Mouse (Mus musculus): ENCODE results near the gene BC048562.

The BC048562 gene

DNA sequence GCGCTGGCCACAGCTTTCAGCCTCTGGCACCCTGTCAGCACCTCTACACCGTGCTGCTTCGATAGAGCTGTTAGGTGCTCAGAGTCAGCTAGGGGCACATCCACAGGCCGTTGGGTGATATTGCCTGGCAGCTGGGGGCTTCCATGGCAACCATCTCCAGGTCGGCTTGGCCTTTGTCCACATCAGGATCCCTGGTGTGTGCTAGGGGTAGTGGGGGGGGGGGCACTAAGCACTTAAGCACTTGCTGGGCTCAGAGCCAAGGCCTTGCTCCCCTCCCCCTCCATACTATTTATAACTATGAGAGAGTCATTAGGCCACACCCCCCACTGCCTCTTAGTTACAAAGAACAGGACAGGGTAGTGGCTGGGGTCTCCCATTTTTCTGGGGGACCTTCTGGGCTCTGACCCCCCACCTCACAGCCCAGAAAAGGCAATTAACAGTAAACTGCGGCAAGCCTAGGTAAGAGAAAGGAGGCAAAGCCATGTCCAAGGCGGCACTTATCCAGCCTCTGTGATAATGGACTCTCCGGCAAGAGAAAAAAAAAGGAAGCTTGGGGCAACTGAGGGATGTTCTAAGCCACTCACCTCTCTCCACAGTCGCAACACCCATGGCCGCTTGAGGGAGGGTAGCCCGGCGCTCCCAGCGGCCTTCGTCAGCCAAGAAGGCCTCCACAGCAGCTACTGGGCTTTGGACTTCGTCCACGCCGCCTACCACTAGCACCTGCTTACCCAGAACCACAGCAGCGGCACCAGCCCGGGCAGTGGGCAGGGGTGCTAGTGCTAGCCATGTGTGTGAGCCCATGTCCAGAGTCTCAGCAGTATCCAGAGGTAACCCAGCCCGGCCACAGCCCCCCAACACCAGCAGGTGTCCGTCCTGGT is 14.2 kb downstream of the BC048562 start:
- DNase-seq (ENCODE audit: low spot score in 2 of 2): peak; percentile 47 to 52

DNA sequence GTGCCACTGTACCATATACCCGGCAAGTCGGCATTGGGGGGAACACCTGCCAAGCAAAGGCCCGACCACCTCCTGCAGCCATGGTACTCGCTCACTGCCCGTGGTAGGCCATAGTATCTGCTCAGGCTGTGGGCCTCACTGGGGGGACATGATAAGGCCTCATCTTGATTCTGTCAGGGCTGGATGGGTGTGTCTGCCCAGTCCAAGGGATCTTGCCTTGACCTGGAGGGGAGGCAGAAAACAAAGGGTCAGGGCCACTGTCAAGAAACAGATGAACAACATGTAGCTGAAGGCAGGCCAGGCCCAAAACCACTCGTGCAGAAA is 14.8 kb downstream of the BC048562 start:
- no peak for DNase-seq (ENCODE audit: low spot score in 2 of 2)

DNA sequence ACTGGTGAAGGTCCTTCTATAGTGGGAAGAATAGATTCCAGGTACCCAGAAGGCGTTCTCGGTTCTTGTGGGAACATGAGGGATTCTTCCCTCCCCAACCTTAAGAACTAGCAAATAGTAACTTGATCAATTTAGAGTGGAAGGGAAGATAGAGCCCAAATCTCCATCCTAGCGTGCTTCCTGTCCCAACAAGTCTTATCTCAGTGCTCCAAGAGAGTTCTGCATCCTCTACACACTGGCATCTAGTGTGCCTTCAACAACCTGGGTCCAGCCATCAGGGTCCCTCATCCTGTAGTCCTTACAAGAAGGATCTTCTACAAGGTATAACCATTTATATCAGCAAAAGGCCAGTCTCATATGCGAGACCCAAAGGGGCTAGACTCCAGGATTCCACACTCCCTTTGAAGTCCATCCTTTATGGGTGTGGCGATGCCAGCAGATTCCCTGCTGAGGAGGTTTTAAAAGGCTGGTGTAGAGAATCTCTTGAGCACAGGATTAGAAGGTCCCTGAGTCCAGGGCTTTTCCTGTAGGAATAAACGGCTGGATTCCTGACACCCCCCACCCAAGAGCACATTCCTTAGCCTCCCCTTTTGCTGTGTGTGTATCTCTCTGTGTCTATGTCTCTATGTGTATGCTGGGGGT is 15.4 kb downstream of the BC048562 start:
- no peak for DNase-seq (ENCODE audit: low spot score in 2 of 2)

DNA sequence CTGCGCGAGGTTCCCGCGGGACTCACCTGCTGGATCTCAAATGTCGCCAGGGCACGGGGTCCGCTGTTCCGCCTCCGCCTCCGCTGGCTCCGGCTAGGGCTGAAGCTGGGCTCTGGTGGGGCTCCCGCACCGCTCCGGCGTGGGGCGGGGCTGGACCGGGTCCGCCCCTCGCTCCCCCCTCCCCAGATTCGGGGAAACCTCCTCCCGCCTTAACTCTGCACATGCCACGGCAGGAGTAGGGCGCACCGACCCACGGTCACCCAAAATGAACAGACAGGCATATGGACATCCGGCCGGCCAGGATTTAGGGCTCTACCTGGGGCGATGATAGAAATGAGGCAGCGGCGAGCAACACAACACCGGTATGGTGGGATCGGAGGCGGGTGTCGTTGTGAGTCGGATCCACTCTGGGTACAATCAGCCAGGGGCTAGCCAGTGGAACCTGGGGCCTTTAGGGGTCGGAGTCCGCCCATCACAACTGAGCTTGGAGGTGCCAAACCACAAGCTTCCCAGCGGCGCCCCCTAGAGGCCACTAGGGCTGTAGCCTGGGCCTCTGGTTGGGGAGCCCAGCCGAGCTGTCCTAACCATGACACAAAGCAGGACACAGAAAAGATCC is 16.1 kb downstream of the BC048562 start:
- peak; percentile 89 to 92 for DNase-seq (ENCODE audit: low spot score in 2 of 2)

DNA sequence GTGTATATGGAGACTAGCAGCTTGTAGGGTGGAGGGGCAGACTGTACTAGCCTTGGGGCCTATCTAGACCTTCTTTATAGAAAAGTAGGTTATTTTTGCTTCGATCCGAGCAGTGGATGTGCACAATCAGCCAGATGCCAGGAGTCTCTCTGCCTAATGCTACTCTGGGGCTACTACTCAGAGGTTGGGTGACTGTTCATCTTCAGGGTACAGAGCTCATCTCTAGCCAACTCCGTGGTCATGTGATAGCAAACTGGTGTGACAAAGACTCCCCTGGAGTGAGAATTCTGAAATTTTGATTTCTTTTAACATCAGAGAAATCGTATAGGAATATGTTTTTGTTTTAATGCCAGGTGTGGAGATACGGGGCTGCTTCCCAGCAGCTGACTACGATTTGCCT is 16.6 kb downstream of the BC048562 start:
- DNase-seq (ENCODE audit: low spot score in 2 of 2): no peak

DNA sequence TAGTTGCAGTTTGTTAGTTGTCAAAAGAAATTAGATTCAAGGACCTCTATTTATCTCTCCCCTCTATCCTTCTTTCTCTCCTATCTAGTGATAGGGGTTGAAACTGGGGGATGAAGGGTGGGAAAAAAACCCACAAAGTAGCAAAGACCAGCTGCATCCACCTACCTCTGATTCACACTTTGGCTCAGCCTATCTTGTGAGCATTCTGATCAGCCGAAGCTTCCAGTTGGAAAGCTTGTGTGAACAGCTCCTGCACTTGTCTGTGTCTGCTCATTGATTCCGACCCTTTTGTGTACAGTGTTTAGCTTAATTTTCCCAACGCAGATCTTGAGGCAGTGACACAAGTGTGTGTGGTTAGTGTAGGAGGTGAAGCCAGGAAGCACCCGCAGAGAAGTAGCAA is 17.2 kb downstream of the BC048562 start:
- DNase-seq (ENCODE audit: low spot score in 2 of 2): peak; percentile 36 to 40

DNA sequence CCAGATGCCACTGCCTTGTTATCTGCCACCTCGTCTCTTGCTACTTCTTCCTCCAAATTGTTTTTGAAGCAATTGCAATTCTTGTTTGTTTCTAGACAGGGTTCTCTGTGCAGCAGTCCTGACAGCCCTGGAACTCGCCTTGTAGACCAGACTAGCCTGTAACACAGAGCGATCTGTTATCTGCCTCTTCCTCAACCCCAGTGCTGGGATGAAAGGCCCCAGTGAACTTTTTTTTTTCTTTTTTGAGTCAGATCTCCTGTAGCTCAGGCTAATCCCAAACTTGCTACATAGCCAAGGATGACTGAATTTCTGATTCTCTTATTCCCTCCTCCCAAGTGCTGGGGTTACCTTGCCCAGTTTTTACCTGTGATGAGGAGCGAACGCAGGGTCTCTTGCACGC is 18.1 kb downstream of the BC048562 start:
- DNase-seq (ENCODE audit: low spot score in 2 of 2): no peak

DNA sequence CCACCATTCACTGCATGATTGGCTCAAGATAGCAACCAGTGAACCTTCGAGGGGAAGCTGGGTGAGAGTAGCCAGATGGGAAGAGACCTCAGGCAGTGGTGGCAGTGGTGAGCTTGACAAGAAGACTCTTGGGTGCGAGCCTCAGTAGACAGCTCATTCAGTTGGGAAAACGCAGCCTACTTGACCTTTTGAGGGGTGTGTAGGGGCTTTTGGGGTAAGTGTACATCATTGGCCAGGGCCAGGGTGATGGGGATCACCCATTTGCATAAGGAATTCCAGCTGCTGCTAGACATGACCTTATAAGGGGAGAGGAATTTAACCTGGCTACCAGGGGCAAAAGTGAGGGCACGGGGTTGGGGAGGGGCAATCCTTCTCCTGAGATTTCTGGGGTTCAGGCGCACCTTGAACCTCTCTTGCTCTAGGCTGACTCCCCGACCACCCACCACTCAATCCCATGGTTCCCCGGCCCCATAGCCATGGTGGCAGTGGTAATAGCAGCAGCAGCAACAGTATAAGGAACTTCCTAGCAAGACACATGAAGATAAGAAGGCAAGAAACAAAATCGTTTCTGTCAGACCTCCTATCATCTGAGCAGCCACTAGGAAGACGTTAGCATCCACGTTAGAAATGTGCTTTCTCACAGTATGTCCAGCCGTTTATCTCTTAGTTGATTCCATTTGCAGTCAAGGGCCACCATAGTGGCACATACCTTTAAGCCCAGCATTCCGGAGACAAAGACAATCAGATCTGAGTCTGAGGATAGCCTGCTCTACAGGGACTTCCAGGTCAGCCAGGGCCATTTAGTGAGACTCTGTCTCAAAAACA is 19.7 kb downstream of the BC048562 start:
- no peak for DNase-seq (ENCODE audit: low spot score in 2 of 2)

DNA sequence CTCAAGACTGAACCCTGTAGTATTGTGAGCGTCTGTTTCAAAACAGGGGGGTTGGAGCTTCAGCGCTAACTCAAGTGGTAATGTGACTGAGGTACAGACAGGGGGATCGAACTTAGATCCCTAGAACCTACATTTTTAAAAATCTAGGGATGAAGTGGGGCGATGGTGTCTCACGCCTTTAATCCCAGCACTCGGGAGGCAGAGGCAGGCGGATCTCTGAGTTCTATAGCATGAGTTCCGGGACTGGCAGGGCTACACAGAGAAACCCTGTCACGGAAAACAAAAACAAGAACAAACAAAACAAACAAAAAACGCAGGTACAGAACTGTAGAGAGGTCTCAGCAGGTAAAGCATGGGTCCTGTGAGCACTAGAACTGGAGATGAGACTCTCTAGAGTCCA is 20.7 kb downstream of the BC048562 start:
- DNase-seq (ENCODE audit: low spot score in 2 of 2): no peak

DNA sequence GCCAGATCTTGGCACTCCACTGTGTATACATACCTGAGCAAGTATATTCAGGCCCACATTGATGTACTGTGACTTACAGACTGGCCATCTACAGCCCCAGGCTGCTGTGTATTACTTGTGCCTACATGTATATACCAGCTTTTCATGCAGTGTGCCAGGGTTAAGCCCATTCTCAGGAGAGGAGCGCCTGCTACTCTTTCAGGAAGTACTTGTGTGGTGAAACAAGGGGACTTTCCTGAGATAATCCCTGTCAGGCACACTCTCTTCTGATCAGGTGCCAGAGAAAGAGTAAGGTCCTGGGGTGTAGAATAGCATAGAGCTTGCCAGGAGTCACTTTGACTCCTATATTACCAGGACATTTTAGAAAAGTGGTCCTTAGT is 23.6 kb downstream of the BC048562 start:
- DNase-seq (ENCODE audit: low spot score in 2 of 2): no peak

DNA sequence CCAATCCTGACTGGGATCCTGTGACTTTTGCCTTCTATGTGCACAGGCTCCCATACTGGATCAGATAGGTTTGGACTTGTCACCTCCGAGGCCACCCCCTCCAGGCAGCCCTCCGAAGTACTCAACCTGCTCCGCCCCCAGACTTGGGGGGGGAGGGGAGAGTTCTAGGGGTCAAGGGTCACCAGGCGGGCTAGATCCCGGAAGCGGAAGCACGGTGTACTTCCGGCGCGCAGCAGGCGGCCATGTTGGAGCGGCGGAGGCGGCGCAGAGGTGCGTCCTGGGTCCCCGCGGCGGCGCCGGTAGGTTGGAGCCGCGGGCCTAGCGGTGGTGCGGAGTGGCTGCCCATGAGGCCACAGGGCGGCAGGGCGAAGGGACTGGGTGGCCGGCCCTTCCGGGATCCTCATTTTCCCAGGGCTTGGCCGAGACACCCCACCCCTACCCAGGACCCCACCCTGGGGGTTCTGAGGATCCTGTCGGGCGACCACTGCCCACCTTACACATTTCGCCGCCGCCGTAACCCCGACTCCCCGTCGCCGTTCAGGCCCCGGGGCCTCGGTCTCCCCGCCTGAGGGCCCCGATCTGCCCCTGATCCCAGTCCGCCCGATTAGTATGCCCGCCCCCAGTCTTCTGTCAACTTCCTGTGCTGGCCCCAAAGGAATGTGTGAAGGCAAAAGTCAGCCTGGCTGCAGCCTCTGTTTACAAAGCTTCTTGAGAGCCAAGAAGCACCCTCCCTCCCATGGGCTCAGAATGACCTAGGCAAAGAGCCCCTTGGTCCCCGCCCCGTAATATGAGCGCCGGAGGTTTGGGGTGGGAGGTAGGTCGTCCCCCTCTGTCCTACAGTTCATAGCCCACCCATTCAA is 24.3 kb downstream of the BC048562 start, which contains the start of gene Ccdc71:
TSS of gene Ccdc71 (plus strand) at position 209 of the 860 bp plus-strand sequence.
- DNase-seq (ENCODE audit: low spot score in 2 of 2): peak; percentile 88 to 89

DNA sequence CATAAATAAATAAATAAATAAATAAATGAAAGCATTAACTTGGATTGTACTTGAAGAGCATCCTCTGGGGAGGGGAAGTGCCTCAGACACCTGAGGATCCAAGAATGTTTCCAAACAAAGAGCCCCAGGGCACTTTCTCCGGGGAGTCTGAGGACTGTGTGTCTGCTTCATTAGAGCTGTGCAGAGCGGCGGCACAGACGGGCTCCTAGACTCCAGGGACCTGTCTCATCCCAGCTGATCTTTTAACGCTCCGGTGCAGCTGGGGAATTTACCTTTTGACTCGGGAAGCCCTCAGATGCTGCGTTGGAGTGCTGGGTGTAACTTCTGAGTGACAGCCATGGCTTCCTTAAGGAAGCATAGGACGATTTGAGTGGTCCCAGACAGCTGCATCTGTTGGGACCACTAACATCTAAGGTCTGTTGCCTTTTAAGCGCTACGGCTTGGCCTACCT is 24.9 kb downstream of the BC048562 start, which contains the start of gene Klhdc8b:
TSS of gene Klhdc8b (minus strand) at position 401 of the 451 bp plus-strand sequence.
- DNase-seq (ENCODE audit: low spot score in 2 of 2): no peak

DNA sequence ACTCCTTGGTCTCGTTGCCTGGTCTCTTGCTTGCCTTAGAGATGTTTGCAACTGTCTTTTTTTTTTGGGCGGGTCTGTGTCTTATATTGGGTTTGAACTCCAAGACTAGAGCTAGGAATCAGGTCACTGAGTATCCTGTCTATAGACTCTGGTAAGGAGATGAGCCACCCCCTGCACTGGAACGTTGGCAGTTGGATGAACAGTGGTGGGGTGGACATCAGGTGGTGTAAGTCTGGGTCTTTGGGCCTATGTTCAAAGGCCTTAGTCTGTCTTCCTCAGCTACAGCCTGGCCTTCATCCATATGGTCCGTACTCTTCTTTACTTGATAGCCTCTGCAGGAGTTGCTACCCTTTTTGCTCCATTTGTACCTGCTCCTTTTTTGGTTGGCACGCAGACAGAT is 25.4 kb downstream of the BC048562 start:
- no peak for DNase-seq (ENCODE audit: low spot score in 2 of 2)

DNA sequence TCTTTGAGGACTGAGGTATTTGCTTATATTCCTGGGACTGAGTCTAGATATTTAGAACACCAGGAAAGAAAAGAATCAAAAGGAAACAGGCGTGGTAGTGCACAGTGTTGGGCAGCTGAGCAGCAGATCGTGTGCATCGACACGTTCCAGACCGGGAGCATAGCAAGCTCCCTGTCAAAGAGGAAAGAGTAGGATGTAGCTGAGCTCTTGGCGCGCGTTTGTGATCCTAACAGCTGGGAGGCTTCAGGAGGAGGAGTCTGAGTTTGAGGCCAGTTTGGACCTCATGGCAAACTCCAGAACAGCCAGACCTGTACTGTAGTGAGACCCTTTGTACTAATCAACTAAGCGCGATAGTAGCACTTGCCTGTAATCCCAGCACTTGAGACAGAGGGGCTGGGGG is 25.9 kb downstream of the BC048562 start:
- no peak for DNase-seq (ENCODE audit: low spot score in 2 of 2)

DNA sequence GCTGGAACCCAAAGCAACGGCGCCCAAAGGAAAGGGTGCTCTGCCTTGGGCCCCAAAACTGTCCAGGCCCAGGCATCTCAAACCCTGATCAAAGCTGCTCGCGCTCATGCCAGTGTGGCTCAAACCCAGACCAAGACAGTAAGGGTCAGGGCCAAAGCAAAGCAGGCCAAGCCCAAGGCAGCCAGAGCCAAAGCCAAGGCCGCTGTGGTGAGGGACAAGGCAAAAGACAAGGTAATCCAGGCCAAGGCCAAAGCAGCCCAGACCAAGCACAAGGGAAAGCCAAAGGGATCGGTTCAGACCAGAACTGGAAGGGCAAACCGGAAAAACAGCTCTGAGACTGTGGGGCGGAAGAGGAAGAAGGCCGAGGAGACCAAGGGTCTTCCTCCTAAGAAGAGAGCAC is 27.4 kb downstream of the BC048562 start:
- no peak for DNase-seq (ENCODE audit: low spot score in 2 of 2)

DNA sequence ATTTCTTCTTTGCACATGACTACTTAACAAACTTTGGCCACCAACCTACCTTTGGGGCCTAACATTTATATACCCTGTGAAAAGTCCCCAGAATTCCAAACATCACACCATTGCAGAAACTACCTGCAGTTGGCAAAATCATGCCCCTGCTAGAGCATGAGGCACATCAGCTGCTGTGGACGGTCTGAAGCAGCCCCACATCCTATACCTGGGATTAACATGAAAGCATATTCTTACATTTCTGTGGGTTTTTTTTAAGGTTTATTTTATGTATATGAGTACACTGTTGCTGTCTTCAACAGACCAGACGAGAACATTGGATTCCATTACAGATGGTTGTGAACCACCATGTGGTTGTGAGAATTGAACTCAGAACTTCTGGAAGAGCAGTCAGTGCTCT is 29.9 kb downstream of the BC048562 start:
- no peak for DNase-seq (ENCODE audit: low spot score in 2 of 2)

DNA sequence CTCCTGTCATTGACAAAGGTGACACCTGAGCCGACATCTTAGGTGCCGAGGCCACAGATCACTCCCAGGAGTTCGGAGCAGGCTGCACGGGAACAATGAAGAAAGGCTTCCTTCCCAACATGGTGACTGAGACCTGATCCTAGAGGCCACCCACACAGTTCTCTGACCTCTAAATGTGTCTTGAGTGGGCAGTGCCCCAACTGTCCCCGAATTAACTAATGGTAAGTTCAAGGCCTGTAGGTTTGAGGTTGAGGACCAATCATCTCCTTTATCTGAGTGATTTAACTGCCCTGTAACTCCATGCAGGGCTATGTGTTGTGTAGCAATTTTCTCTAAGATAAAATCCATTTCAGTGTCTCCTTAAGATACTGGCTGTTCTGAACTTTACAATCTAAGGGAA is 33.1 kb downstream of the BC048562 start:
- DNase-seq (ENCODE audit: low spot score in 2 of 2): no peak

DNA sequence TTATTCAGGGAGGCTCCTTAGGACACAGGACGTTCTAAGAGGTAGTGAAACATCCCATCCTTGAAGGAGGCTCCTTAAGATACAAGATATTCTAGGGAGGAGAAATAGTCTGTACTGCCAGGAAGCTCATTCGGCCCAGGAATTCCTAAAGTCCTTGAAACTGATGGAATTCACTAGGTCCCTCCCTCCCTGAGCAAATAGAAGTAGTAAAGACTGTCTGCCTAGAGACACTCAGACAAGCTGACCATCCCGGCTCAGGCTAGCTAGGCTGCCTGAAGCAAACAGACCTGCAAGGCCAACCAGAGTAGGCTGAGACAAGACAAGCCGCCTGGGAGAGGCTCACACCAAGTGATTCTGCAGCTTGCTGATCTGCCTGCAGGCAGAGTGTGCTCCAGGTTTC is 33.6 kb downstream of the BC048562 start:
- no peak for DNase-seq (ENCODE audit: low spot score in 2 of 2)

DNA sequence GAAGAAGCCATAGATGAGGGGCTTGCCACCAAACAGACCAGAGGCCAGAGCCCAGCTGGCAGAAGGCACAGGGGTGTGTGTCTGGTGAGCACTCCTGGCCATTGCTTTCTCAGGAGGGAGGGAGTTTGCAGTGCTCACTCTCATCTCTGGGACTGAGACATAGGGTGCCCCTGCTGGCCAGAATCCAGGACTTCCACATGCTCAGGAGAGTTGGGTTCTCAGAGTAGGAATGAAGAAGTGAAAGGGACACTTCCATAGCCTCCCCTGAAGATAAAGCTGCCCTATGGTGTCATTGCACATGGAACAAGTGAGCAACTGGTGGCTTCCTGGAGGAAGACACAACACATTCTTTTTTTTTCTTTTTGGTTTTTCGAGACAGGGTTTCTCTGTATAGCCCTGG is 38.2 kb downstream of the BC048562 start:
- DNase-seq (ENCODE audit: low spot score in 2 of 2): no peak

DNA sequence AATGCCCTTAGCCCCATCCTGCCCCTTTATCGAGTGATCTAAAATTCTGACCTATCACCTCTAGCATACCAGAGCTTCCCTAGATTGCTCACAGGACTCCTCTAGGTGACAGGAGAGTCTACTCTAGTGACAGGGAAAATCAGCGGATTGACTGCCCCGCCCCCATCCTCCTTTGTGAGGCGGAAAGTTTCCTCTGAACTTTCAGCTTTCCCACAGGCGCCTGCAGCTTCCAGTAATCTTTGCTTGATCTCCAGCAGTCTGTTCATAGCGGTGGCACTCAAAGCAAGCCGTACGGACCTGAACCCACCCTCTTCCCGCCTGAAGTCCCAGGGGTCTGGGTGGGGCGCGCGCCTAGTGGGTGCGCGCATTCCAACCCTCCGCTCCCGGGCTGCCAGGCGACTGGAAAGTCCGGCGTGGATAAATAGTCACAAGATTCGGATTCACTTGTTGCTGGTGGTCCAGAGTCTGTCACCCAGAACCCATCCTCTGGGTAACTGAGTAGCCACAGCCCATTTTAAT is 42.4 kb downstream of the BC048562 start:
- peak; percentile 23 to 34 for DNase-seq (ENCODE audit: low spot score in 2 of 2)

DNA sequence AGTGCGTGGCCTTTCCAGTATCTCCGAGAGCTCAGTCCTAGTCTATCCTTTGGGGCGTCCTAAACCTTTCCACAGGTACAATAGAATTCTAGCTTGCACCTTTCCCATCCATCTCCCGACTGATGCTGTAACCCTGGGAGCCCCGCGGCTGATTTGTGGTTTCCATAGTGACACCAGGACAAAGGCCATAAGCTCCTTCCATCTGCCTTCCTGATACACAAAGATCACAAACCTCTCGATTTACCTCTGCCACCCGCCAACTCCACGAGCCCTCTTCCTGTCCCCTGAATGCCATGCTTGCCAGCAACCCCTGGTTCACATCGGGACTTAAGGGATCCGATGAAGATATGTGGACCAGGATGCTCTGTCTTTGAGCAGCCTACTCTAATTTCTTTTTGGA is 43.0 kb downstream of the BC048562 start:
- no peak for DNase-seq (ENCODE audit: low spot score in 2 of 2)

All from right cerebral cortex, adult 2 months (tissue).